In the genomic region with DNA sequence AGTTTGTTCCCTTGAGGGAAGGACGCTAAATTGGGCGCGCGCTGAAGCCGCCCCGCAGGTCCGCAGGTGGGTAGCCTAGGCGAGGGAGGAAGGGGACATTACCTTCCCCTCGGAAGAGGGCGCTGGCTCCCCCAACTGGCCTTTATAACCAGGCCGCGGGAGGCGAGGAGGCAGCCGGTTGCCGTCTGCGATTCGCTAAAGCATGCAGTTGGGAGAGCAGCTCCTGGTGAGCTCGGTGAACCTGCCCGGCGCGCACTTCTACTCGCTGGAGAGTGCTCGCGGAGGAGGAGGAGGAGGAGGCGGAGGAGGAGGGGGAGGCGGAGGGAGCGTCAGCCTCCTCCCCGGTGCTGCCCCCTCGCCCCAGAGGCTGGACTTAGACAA, we compare ENCODE assay signal across 8 mouse cellular contexts. TPM values are rescaled to one million over a fixed set of nuclear protein-coding genes. Genes with fewer than 3 reads are reported as not detected.
A peak's percentile ranks its signal among the peaks of the same experiment; 100 is the strongest.
DNase-seq lines count a peak whose midpoint lies in the region; ATAC-seq and TF ChIP-seq lines count a peak whose summit lies in the region.

No protein-coding gene starts in this region.

- DNase-seq in heart, adult 2 months: peak; percentile 13 to 41
- DNase-seq in heart, postnatal 36 days: no peak
- peak; percentile 40 for DNase-seq in adrenal gland, postnatal 10 days
- peak; percentile 69 for DNase-seq in thymus, postnatal 4 days

- no peaks in the 10 kb centered on the region for H3K79me2 ChIP-seq in heart, adult 2 months (replicated peaks; ENCODE audit: control insufficient read depth, insufficient read depth, low read length)

- peak overlapping the region; percentile 82 for H3K4me2 ChIP-seq in embryonic facial prominence, embryonic 15.5 days (replicated peaks)
- peak overlapping the region; percentile 70 for H3K4me2 ChIP-seq in kidney, embryonic 14.5 days (replicated peaks; ENCODE audit: low read depth, low read length)

- intact Hi-C loops in heart, adult 2 months (cut with DNase I): no loop called here
- intact Hi-C loops in heart, postnatal 36 days (cut with DNase I): no loop called here

- no peaks in the 10 kb centered on the region for H3K9me3 ChIP-seq in embryonic facial prominence, embryonic 15.5 days (replicated peaks)
- H3K9me3 ChIP-seq in kidney, embryonic 14.5 days (ENCODE audit: control insufficient read depth, low read length): no peaks in the 10 kb centered on the region

- peak overlapping the region; percentile 48 for H3K4me3 ChIP-seq in heart, adult 2 months
- peak overlapping the region; percentile 43 for H3K4me3 ChIP-seq in embryonic facial prominence, embryonic 15.5 days (replicated peaks)
- peak overlapping the region; percentile 40 for H3K4me3 ChIP-seq in kidney, embryonic 14.5 days (ENCODE audit: low read length)

- no peak for TF ChIP-seq EP300 in heart, adult 2 months (IDR thresholded peaks at IDR 0.05; ENCODE audit: insufficient read depth, low read depth, low read length)

- no peaks in the 10 kb centered on the region for H3K36me3 ChIP-seq in heart, adult 2 months (ENCODE audit: control insufficient read depth, insufficient read depth, low read length)
- H3K36me3 ChIP-seq in embryonic facial prominence, embryonic 15.5 days: no peaks in the 10 kb centered on the region
- no peaks in the 10 kb centered on the region for H3K36me3 ChIP-seq in kidney, embryonic 14.5 days (ENCODE audit: control insufficient read depth, insufficient read depth, low read length)

- H3K27me3 ChIP-seq in heart, adult 2 months (ENCODE audit: control insufficient read depth, insufficient read depth, low read length): peaks cover 35% of the 10 kb centered on the region
- peaks cover 89% of the 10 kb centered on the region for H3K27me3 ChIP-seq in embryonic facial prominence, embryonic 15.5 days
- peaks cover 87% of the 10 kb centered on the region for H3K27me3 ChIP-seq in kidney, embryonic 14.5 days (ENCODE audit: control insufficient read depth, insufficient read depth, low read length)

- ATAC-seq in embryonic facial prominence, embryonic 15.5 days (ENCODE audit: insufficient number of reproducible peaks, low FRiP score, low TSS enrichment, low read depth): no peak
- ATAC-seq in kidney, embryonic 14.5 days (ENCODE audit: low FRiP score, low TSS enrichment): peak; percentile 78
- 0 out of 2 replicates have a peak, but pooled peaks have one; percentile 5 for ATAC-seq in megakaryocyte-erythroid progenitor cell, adult 5-6 weeks (replicated peaks; ENCODE audit: low FRiP score, low TSS enrichment, poor library complexity, severe bottlenecking)
- ATAC-seq in erythroid progenitor cell, adult 5-6 weeks (replicated peaks; ENCODE audit: low FRiP score, poor library complexity, severe bottlenecking): no peak

- peaks cover 4% of the 10 kb centered on the region for H3K4me1 ChIP-seq in heart, adult 2 months (ENCODE audit: control insufficient read depth, insufficient read depth, low read length)
- H3K4me1 ChIP-seq in embryonic facial prominence, embryonic 15.5 days: peaks cover 34% of the 10 kb centered on the region
- H3K4me1 ChIP-seq in kidney, embryonic 14.5 days (ENCODE audit: control insufficient read depth, insufficient read depth, low read length): peaks cover 10% of the 10 kb centered on the region; the same call in 1 of the 2 replicates

- TF ChIP-seq POLR2A in heart, adult 2 months (IDR thresholded peaks at IDR 0.05; ENCODE audit: insufficient read depth, low read depth, low read length): no peak

- no peak for TF ChIP-seq CTCF in heart, adult 2 months (IDR thresholded peaks at IDR 0.05)

- no peak overlapping the region for H3K9ac ChIP-seq in heart, adult 2 months (ENCODE audit: low read depth, low read length)
- no peak overlapping the region for H3K9ac ChIP-seq in embryonic facial prominence, embryonic 15.5 days
- peak overlapping the region; percentile 31; the same call in 1 of the 2 replicates for H3K9ac ChIP-seq in kidney, embryonic 14.5 days (ENCODE audit: low read depth, low read length)

- no peak overlapping the region for H3K27ac ChIP-seq in heart, adult 2 months
- no peak overlapping the region for H3K27ac ChIP-seq in embryonic facial prominence, embryonic 15.5 days (replicated peaks)
- H3K27ac ChIP-seq in kidney, embryonic 14.5 days (ENCODE audit: low read depth, low read length): no peak overlapping the region

- 2% methylated on average over 27 of the region's 29 CpGs for WGBS in heart, adult 2 months
- WGBS in embryonic facial prominence, embryonic 15.5 days: under 1% methylated on average over 24 of the region's 29 CpGs
- WGBS in kidney, embryonic 14.5 days: 1% methylated on average over 26 of the region's 29 CpGs

RNA-seq across cellular contexts. Expression of a gene that starts 0.4 kb away (rescaled TPM):
- under 1 TPM; 0.07 to 0.13 TPM for total RNA-seq in heart, adult 2 months (2021)
- polyA plus RNA-seq in heart, adult 2 months (2012; rRNA removed): 0.23 TPM in 1 of 2 replicates, not detected in the other
- total RNA-seq in heart, postnatal 36 days (2021): under 1 TPM in 1 of 2 experiments, not detected in 1; 0.08 TPM
- under 1 TPM; 0.27 to 0.30 TPM for total RNA-seq in adrenal gland, postnatal 10 days (2021)
- polyA plus RNA-seq in embryonic facial prominence, embryonic 15.5 days (2015; fragmentation: Nextera tagmentation; extraction: Ambion mirVana): not detected in 2 replicates
- not detected in 2 replicates for polyA plus RNA-seq in kidney, embryonic 14.5 days (2014; fragmentation: Nextera tagmentation; extraction: Ambion mirVana)
- total RNA-seq in megakaryocyte-erythroid progenitor cell, adult 5-6 weeks (2014; fragmentation: Nextera tagmentation): not detected in 2 replicates
- 1.2 TPM in 1 of 2 replicates, not detected in the other for total RNA-seq in megakaryocyte-erythroid progenitor cell, adult 5-6 weeks (2017)
- total RNA-seq in erythroid progenitor cell, adult 5-6 weeks (2015; ENCODE audit: low replicate concordance): 1.3 and 2.2 TPM in 2 replicates
- total RNA-seq in erythroid progenitor cell, adult 5-6 weeks (2017; ENCODE audit: low replicate concordance): 0.30 TPM in 1 of 2 replicates, not detected in the other

RNA-seq across cellular contexts. Expression of a gene that starts 27.6 kb away (rescaled TPM):
- total RNA-seq in heart, adult 2 months (2021): 100 to 1,000 TPM; 350 to 420 TPM
- polyA plus RNA-seq in heart, adult 2 months (2012; rRNA removed): 34.4 and 62.8 TPM in 2 replicates
- total RNA-seq in heart, postnatal 36 days (2021): 100 to 1,000 TPM; 303 to 350 TPM
- total RNA-seq in adrenal gland, postnatal 10 days (2021): 10 to 100 TPM; 79.3 to 98.4 TPM
- 50.3 and 51.3 TPM in 2 replicates for polyA plus RNA-seq in embryonic facial prominence, embryonic 15.5 days (2015; fragmentation: Nextera tagmentation; extraction: Ambion mirVana)
- polyA plus RNA-seq in kidney, embryonic 14.5 days (2014; fragmentation: Nextera tagmentation; extraction: Ambion mirVana): 54.5 and 70.7 TPM in 2 replicates
- 48.5 and 49.5 TPM in 2 replicates for total RNA-seq in megakaryocyte-erythroid progenitor cell, adult 5-6 weeks (2014; fragmentation: Nextera tagmentation)
- 74.2 and 87.3 TPM in 2 replicates for total RNA-seq in megakaryocyte-erythroid progenitor cell, adult 5-6 weeks (2017)
- 21.8 and 25.2 TPM in 2 replicates for total RNA-seq in erythroid progenitor cell, adult 5-6 weeks (2015; ENCODE audit: low replicate concordance)
- total RNA-seq in erythroid progenitor cell, adult 5-6 weeks (2017; ENCODE audit: low replicate concordance): 38.1 and 42.6 TPM in 2 replicates

Comparison
In these comparisons a context has a peak if more than half of its experiments do, and no peak if none do; other contexts are left out.
1. DNase-seq: peak in heart, adult 2 months (2 of 2), adrenal gland, postnatal 10 days (single experiment) and thymus, postnatal 4 days (single experiment); none in heart, postnatal 36 days (0 of 2).
2. ATAC-seq: peak in kidney, embryonic 14.5 days (single experiment) and megakaryocyte-erythroid progenitor cell, adult 5-6 weeks (single experiment); none in embryonic facial prominence, embryonic 15.5 days (single experiment) and erythroid progenitor cell, adult 5-6 weeks (single experiment).
3. Peak in every context shown above with its lines, with median percentiles within 50 percentile points of each other: H3K4me3 ChIP-seq.